Mouse (Mus musculus) cortical plate, adult 2 months (tissue): ENCODE data around the gene Kif6.

ENCODE experiments used
- CTCF ChIP-seq: fragments of 200-500 bp; IDR thresholded peaks from 2 replicates; pipeline ENCODE4 v1.5.1; 2011; ENCODE audit warnings: mild to moderate bottlenecking, control low read depth, low read length; ENCODE audit not compliant: insufficient read depth; ENCODE audit errors: extremely low read depth
- POLR2A ChIP-seq: fragments of 200-500 bp; IDR thresholded peaks from 2 replicates; pipeline ENCODE4 v1.6.1; 2011; ENCODE audit warnings: mild to moderate bottlenecking, low read length, control low read depth; ENCODE audit not compliant: insufficient read depth; ENCODE audit errors: extremely low read depth

DNA sequence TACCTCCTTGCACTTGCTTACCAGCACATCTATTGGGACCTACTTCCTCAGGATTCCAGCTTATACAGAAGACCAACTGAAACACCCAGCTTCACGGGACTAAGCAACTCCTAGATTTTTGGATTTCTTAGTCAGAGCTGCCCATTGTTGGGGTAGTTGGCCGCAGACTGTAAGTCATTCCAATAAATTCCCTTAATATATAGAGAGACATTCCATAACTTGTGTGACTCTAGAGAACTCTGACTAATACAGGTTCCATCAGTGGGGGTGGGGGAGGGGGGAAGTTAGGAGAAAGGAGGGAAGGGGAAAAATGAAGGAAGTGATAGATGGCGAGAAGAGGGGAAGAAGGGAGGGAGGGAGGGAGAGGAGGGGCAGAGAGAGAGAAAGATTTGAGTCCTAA, 181.2 kb downstream of the Kif6 start:
- TF ChIP-seq CTCF (no peak), POLR2A (no peak)
